Mouse (Mus musculus) testis, adult 2 months (tissue): ENCODE measurements around the gene Ryk.

Experiments
- CTCF ChIP-seq: fragments of 200-500 bp; IDR thresholded peaks from 2 replicates; pipeline ENCODE4 v1.5.1; 2012; ENCODE audit warnings: low read depth, mild to moderate bottlenecking, inconsistent platforms, low read length, moderate library complexity; ENCODE audit not compliant: control insufficient read depth, insufficient read depth, insufficient replicate concordance
- POLR2A ChIP-seq: fragments of 200-500 bp; IDR thresholded peaks from 2 replicates; pipeline ENCODE4 v1.6.1; 2012; ENCODE audit warnings: low read depth, mild to moderate bottlenecking, inconsistent platforms, low read length, moderate library complexity; ENCODE audit not compliant: control insufficient read depth

DNA sequence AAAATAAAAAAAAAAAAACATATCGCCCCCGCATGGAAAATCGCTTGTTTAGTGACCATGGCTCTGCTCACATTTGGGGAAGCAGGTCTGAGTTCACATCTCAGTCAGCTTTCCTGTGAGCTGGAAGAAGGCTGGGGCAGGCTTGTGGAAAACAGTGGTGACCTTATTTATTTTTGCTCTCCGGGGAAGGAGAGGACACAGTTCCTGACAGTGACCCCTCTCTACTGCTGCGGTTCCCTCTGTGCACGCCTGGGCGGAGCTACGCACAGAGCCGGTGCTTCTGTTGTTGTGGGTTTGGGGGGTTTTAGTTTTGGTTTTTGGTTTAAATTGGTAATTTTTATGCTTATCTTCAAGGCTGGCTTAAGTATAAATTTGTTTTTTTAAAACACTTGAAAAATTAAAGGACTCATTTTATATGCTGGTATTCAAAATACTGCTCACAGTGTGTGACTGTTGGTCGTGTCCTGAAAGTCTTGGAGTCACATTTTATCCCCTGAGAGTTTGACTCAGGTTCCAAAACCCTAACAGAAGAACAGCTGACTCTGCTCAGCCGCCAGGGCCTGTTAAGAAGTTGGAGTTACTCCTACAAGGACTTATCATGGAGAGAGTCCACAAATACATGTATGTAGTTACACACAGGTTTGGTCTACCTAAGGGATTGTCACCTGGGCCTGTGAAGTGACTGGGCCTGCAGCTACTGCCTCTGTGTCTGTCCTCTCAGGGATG lies 73.0 kb downstream of the Ryk start:
- TF ChIP-seq POLR2A: no peak
- TF ChIP-seq CTCF: no peak
